Mouse (Mus musculus): Measurements from ENCODE around the gene Gm20715. TPM values are rescaled to one million over a fixed set of nuclear protein-coding genes. Genes with fewer than 3 reads are reported as not detected.
"Not testable (repeated sequence)": the region's sequence is repeated elsewhere in the genome, so short reads cannot be mapped to it uniquely, and the experiment has no call there.

The Gm20715 gene
- not detected in 2 replicates for polyA plus RNA-seq (2015; fragmentation: Nextera tagmentation; extraction: Ambion mirVana)

- Histone ChIP-seq H3K9ac (ENCODE audit: low read length) (no peak within 1 kb of the TSS), H3K27ac (ENCODE audit: low read length) (no peak within 1 kb of the TSS), H3K4me2 (ENCODE audit: low read depth, low read length) (no peak within 1 kb of the TSS), H3K27me3 (ENCODE audit: control insufficient read depth, insufficient read depth, low read depth, low read length) (no peaks in the 10 kb centered on the region), H3K4me1 (replicated peaks; ENCODE audit: control insufficient read depth, insufficient read depth, low read length) (no peaks in the 10 kb centered on the region), H3K36me3 (ENCODE audit: control insufficient read depth, insufficient read depth, low read length) (no peaks in the 10 kb centered on the region), H3K9me3 (ENCODE audit: control insufficient read depth, low read length) (no peaks in the 10 kb centered on the region), H3K4me3 (ENCODE audit: low read length) (no peak within 1 kb of the TSS)
- peak; percentile 98 for ATAC-seq (ENCODE audit: low read depth)
- 2% methylated on average over 17 of the region's 17 CpGs for WGBS
Observed at GRCm38 (mm10) chr7:6410043-6410442, at the start of gene Gm20715. Gene Gm20715 (plus strand): TSS chr7:6410277.

- Histone ChIP-seq H3K4me3 (ENCODE audit: low read length) (no peak overlapping the region), H3K36me3 (ENCODE audit: control insufficient read depth, insufficient read depth, low read length) (no peaks in the 10 kb centered on the region), H3K4me1 (replicated peaks; ENCODE audit: control insufficient read depth, insufficient read depth, low read length) (peaks cover 9% of the 10 kb centered on the region), H3K27ac (ENCODE audit: low read length) (no peak overlapping the region), H3K9me3 (ENCODE audit: control insufficient read depth, low read length) (no peaks in the 10 kb centered on the region), H3K9ac (ENCODE audit: low read length) (no peak overlapping the region), H3K27me3 (ENCODE audit: control insufficient read depth, insufficient read depth, low read depth, low read length) (no peaks in the 10 kb centered on the region), H3K4me2 (ENCODE audit: low read depth, low read length) (no peak overlapping the region)
- ATAC-seq (ENCODE audit: low read depth) = no peak
- whole genome bisulfite sequencing = 15% methylated on average over 8 of the region's 9 CpGs
Observed at GRCm38 (mm10) chr7:6360477-6361060, 49.5 kb upstream of the Gm20715 start.

DNA sequence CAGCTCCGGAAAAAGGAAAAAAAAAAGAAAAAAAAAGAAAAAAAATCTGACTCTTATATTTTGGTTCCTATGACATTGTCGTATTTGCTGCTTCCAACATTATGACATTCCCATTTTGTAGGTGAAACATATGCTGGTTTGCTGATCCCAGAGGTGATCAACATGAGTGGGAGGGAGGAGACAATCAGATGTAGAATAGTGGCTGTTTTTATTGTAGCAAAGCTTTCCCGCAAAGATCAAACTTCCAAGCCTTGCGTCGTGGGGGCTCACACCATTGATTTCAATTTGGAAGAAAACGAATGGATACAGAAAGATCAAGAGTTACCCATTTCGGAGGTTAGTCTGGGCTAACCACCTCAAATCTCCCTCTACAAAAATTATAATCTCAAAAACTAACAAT is 48.3 kb upstream of the Gm20715 start:
- no peak for ATAC-seq (ENCODE audit: low read depth)
- WGBS = 21% methylated on average over 7 of the region's 7 CpGs
- H3K4me2 ChIP-seq (ENCODE audit: low read depth, low read length) = peak overlapping the region; percentile 70
- H3K36me3 ChIP-seq (ENCODE audit: control insufficient read depth, insufficient read depth, low read length) = no peaks in the 10 kb centered on the region
- H3K4me3 ChIP-seq (ENCODE audit: low read length) = peak overlapping the region; percentile 65
- H3K27ac ChIP-seq (ENCODE audit: low read length) = peak overlapping the region; percentile 76
- no peaks in the 10 kb centered on the region for H3K27me3 ChIP-seq (ENCODE audit: control insufficient read depth, insufficient read depth, low read depth, low read length)
- peaks cover 9% of the 10 kb centered on the region for H3K4me1 ChIP-seq (replicated peaks; ENCODE audit: control insufficient read depth, insufficient read depth, low read length)
- H3K9ac ChIP-seq (ENCODE audit: low read length) = peak overlapping the region; percentile 67
- no peaks in the 10 kb centered on the region for H3K9me3 ChIP-seq (ENCODE audit: control insufficient read depth, low read length)

- peaks cover 9% of the 10 kb centered on the region for H3K4me1 ChIP-seq (replicated peaks; ENCODE audit: control insufficient read depth, insufficient read depth, low read length)
- no peaks in the 10 kb centered on the region for H3K36me3 ChIP-seq (ENCODE audit: control insufficient read depth, insufficient read depth, low read length)
- ATAC-seq (ENCODE audit: low read depth) = peak; percentile 95
- peak overlapping the region; percentile 94 for H3K27ac ChIP-seq (ENCODE audit: low read length)
- WGBS = under 1% methylated on average over 37 of the region's 38 CpGs
- no peaks in the 10 kb centered on the region for H3K27me3 ChIP-seq (ENCODE audit: control insufficient read depth, insufficient read depth, low read depth, low read length)
- peak overlapping the region; percentile 70 for H3K4me2 ChIP-seq (ENCODE audit: low read depth, low read length)
- H3K9me3 ChIP-seq (ENCODE audit: control insufficient read depth, low read length) = no peaks in the 10 kb centered on the region
- peak overlapping the region; percentile 67 for H3K9ac ChIP-seq (ENCODE audit: low read length)
- peak overlapping the region; percentile 65 for H3K4me3 ChIP-seq (ENCODE audit: low read length)
Observed at GRCm38 (mm10) chr7:6362268-6363046, 47.6 kb upstream of the Gm20715 start.

GRCm38 (mm10) chr7:6363047-6363488 is 47.0 kb upstream of the Gm20715 start, which contains the start of gene Zfp78:
Gene Zfp78 (plus strand): TSS chr7:6363280.
- no peaks in the 10 kb centered on the region for H3K9me3 ChIP-seq (ENCODE audit: control insufficient read depth, low read length)
- peak within 1 kb of the TSS; percentile 70 for H3K4me2 ChIP-seq (ENCODE audit: low read depth, low read length)
- peak within 1 kb of the TSS; percentile 79 for H3K9ac ChIP-seq (ENCODE audit: low read length)
- ATAC-seq (ENCODE audit: low read depth) = peak; percentile 83
- WGBS = 0% methylated on average over 23 of the region's 23 CpGs
- no peaks in the 10 kb centered on the region for H3K36me3 ChIP-seq (ENCODE audit: control insufficient read depth, insufficient read depth, low read length)
- H3K27me3 ChIP-seq (ENCODE audit: control insufficient read depth, insufficient read depth, low read depth, low read length) = no peaks in the 10 kb centered on the region
- H3K27ac ChIP-seq (ENCODE audit: low read length) = peak within 1 kb of the TSS; percentile 94
- H3K4me3 ChIP-seq (ENCODE audit: low read length) = peak within 1 kb of the TSS; percentile 65
- peaks cover 9% of the 10 kb centered on the region for H3K4me1 ChIP-seq (replicated peaks; ENCODE audit: control insufficient read depth, insufficient read depth, low read length)

GRCm38 (mm10) chr7:6364761-6365160 is 45.3 kb upstream of the Gm20715 start:
- WGBS = 50% methylated on average over 1 of the region's 1 CpGs

GRCm38 (mm10) chr7:6367185-6367584 is 42.9 kb upstream of the Gm20715 start:
- Histone ChIP-seq H3K27ac (ENCODE audit: low read length) (no peak overlapping the region), H3K4me2 (ENCODE audit: low read depth, low read length) (no peak overlapping the region), H3K27me3 (ENCODE audit: control insufficient read depth, insufficient read depth, low read depth, low read length) (no peaks in the 10 kb centered on the region), H3K9me3 (ENCODE audit: control insufficient read depth, low read length) (no peaks in the 10 kb centered on the region), H3K36me3 (ENCODE audit: control insufficient read depth, insufficient read depth, low read length) (no peaks in the 10 kb centered on the region), H3K4me1 (replicated peaks; ENCODE audit: control insufficient read depth, insufficient read depth, low read length) (peaks cover 9% of the 10 kb centered on the region), H3K4me3 (ENCODE audit: low read length) (no peak overlapping the region), H3K9ac (ENCODE audit: low read length) (no peak overlapping the region)
- ATAC-seq (ENCODE audit: low read depth) = no peak
- WGBS = 82% methylated on average over 5 of the region's 5 CpGs

More at GRCm38 (mm10) chr7:6364761-6365160, 45.3 kb upstream of the Gm20715 start:
- peaks cover 9% of the 10 kb centered on the region for H3K4me1 ChIP-seq (replicated peaks; ENCODE audit: control insufficient read depth, insufficient read depth, low read length)
- no peak for ATAC-seq (ENCODE audit: low read depth)
- H3K36me3 ChIP-seq (ENCODE audit: control insufficient read depth, insufficient read depth, low read length) = no peaks in the 10 kb centered on the region
- H3K4me3 ChIP-seq (ENCODE audit: low read length) = no peak overlapping the region
- H3K9me3 ChIP-seq (ENCODE audit: control insufficient read depth, low read length) = no peaks in the 10 kb centered on the region
- no peak overlapping the region for H3K27ac ChIP-seq (ENCODE audit: low read length)
- no peak overlapping the region for H3K4me2 ChIP-seq (ENCODE audit: low read depth, low read length)
- H3K9ac ChIP-seq (ENCODE audit: low read length) = no peak overlapping the region
- H3K27me3 ChIP-seq (ENCODE audit: control insufficient read depth, insufficient read depth, low read depth, low read length) = no peaks in the 10 kb centered on the region

DNA sequence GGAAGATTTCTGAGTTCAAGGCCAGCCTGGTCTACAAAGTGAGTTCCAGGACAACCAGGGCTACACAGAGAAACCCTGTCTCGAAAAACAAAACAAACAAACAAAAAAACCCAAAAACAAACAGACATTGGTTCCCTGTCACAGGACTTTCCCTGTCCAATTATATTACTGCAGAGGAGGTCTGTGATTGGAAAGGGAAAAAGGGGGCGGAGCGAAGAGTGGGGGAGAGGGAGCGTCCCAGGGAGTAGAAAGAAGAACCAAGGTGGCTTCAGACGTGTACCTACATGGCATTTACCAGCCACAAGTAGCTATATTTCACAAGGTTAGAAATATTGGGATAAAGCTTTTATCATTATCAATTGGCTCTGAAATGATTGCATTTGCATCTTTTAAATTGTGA is 41.9 kb upstream of the Gm20715 start:
- not testable (repeated sequence) for H3K4me3 ChIP-seq (ENCODE audit: low read length); H3K4me1 ChIP-seq (replicated peaks; ENCODE audit: control insufficient read depth, insufficient read depth, low read length); H3K9me3 ChIP-seq (ENCODE audit: control insufficient read depth, low read length); H3K27me3 ChIP-seq (ENCODE audit: control insufficient read depth, insufficient read depth, low read depth, low read length); H3K27ac ChIP-seq (ENCODE audit: low read length); H3K36me3 ChIP-seq (ENCODE audit: control insufficient read depth, insufficient read depth, low read length); ATAC-seq (ENCODE audit: low read depth); H3K4me2 ChIP-seq (ENCODE audit: low read depth, low read length); H3K9ac ChIP-seq (ENCODE audit: low read length)
- 82% methylated on average over 5 of the region's 5 CpGs for WGBS

DNA sequence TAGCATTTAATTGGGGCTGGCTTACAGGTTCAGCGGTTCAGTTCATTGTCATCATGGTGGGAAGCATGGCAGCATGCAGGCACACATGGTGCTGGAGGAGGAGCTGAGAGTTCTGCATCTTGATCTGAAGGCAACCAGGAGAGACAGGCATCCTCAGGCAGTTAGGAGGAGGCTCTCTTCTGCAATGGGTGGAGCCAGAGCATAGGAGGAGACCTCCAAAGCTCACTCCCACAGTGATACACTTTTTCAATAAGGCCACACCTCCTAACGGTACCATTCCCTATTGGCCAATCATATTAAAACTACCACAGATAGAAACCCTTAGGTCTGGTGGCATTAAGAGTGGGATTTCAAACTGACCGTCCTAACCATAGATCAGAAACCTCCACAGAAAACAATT is 40.6 kb upstream of the Gm20715 start:
- Histone ChIP-seq H3K27me3 (ENCODE audit: control insufficient read depth, insufficient read depth, low read depth, low read length) (no peaks in the 10 kb centered on the region), H3K36me3 (ENCODE audit: control insufficient read depth, insufficient read depth, low read length) (no peaks in the 10 kb centered on the region), H3K9me3 (ENCODE audit: control insufficient read depth, low read length) (no peaks in the 10 kb centered on the region), H3K9ac (ENCODE audit: low read length) (no peak overlapping the region), H3K27ac (ENCODE audit: low read length) (no peak overlapping the region), H3K4me1 (replicated peaks; ENCODE audit: control insufficient read depth, insufficient read depth, low read length) (no peaks in the 10 kb centered on the region), H3K4me3 (ENCODE audit: low read length) (no peak overlapping the region), H3K4me2 (ENCODE audit: low read depth, low read length) (no peak overlapping the region)
- 83% methylated on average over 3 of the region's 3 CpGs for WGBS
- ATAC-seq (ENCODE audit: low read depth) = no peak

All from lung, embryonic 16.5 days (tissue).